Mouse (Mus musculus) splenic B cell, adult 2 months (primary cell): ENCODE measurements around the gene Gm10959.
"Not testable (repeated sequence)": the region's sequence is repeated elsewhere in the genome, so short reads cannot be mapped to it uniquely, and the experiment has no call there.

Experiments
- DNase-seq: peaks from one replicate; pipeline ENCODE4 v3.0.0-alpha.2; 2011; ENCODE audit warnings: low read depth, low spot score
- H3K27me3 ChIP-seq: 2 replicates; pipeline ENCODE4 v1.6.1; 2012; ENCODE audit warnings: mild to moderate bottlenecking, low read length, moderate library complexity, mixed read lengths; ENCODE audit not compliant: control insufficient read depth, poor library complexity, insufficient read depth, severe bottlenecking
- H3K36me3 ChIP-seq: 2 replicates; pipeline ENCODE4 v1.6.1; 2012; ENCODE audit warnings: mild to moderate bottlenecking, low read length, moderate library complexity, mixed read lengths; ENCODE audit not compliant: control insufficient read depth, poor library complexity, insufficient read depth, severe bottlenecking

The Gm10959 gene

GRCm38 (mm10) chr3:122919260-122919659 is at the start of gene Gm10959:
Gm10959 (minus strand) TSS chr3:122919360.
- DNase-seq: no peak
- Histone ChIP-seq H3K36me3 (no peaks in the 10 kb centered on the region), H3K27me3 (no peaks in the 10 kb centered on the region)

DNA sequence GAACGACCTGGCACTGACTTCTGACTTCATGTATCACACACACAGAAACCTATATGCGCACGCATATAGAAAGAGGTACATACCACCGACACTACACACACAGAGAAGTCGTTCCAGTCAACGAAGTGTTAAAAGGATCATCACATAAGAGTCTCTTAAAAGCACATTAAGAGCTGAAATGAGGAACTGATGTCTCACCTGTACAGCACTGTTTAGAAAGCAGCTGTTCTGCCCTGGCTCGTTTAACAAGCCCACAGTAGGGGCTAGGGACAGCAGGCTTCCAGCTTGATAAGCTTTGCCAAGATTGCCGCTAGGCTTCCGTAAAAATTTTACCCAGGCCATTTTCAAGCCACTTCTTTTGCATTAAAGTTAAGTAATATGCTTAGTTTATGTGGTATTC is 49.2 kb upstream of the Gm10959 start:
- Histone ChIP-seq H3K36me3 (no peaks in the 10 kb centered on the region), H3K27me3 (no peaks in the 10 kb centered on the region)
- no peak for DNase-seq

DNA sequence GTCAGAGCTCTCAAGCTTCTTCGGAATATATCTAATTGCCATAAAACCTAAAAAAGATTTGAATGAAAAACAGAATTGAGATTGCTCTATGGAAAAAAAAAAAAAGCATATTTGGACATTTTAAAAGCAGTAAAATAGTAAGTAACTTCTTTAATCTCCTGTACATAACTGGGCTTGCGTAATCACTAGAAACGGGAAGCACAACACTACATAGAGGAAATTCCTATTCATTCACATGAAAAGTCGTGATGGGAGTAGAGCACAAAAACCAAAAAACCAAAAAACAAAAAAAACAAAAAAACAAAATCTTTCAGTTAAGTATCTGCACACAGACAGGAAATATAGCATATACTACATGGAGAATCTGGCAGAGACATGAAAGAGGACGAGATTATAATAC is 45.1 kb upstream of the Gm10959 start:
- Histone ChIP-seq H3K36me3 (peaks cover 2% of the 10 kb centered on the region; the same call in 1 of the 2 replicates), H3K27me3 (no peaks in the 10 kb centered on the region)
- DNase-seq: no peak

DNA sequence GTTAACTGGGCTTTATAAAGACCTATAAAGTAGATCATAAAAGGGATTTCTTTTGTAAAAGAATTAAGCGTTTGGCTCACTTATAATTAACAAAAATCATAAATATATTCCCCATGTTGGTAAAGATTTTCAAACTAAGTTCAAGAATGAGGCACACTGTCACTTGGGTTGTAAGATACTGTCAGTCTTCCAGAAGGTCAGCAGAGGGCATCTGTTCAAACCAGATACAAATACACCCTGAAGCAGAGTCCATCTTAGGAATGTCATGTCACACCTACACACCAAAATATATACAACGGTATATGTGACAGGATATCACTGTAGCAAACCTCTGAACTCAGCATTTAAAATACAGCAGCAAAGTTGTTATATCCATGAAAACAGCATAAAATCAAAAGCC is 31.0 kb upstream of the Gm10959 start:
- H3K27me3 ChIP-seq: no peaks in the 10 kb centered on the region
- H3K36me3 ChIP-seq: peaks cover 8% of the 10 kb centered on the region
- DNase-seq: no peak

DNA sequence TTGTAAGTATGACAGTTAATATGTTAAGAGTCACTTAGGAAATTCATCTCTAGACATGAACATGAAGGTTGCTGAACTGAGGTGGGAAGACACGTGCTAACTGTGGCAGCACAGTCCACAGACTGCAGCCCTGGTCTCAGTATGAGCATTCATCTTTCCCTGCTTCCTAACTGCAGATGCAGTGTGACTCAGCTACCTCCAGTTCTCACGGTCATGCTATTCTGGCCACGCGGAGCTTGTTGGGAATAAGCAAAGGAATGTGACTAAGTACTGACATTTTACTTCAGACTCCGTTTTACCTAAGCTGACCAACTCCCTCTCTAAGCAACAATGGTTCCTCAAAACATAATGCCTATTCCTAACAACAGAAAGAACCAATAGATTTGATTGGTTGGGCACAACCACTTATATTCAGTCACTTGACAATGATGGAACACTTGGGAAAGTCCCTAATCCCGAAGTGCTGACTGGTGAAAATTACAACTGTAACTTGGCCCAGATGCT is 24.3 kb upstream of the Gm10959 start:
- Histone ChIP-seq H3K36me3 (no peaks in the 10 kb centered on the region), H3K27me3 (no peaks in the 10 kb centered on the region)
- DNase-seq: no peak

DNA sequence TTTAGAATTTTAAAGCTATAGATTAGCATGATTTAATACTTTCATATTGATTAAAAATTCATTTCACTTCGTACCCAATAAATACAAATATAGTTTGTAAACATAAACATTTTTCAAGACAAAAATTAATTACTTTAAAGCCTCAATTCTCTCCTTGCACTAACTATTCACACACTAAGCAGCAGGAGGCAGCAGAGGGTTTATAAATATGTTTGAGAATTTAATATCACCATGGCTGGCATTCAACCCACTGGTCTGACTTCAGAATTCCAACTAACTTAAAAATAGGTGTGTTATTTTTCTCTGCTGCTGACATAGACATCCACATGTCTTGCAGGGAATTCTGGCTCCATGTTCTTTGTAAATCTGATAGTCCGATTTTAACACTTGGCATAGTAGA is 20.1 kb upstream of the Gm10959 start:
- Histone ChIP-seq H3K36me3 (0 out of 2 replicates have a peak, but pooled peaks cover 2% of the 10 kb centered on the region), H3K27me3 (no peaks in the 10 kb centered on the region)
- DNase-seq: peak; percentile 53

DNA sequence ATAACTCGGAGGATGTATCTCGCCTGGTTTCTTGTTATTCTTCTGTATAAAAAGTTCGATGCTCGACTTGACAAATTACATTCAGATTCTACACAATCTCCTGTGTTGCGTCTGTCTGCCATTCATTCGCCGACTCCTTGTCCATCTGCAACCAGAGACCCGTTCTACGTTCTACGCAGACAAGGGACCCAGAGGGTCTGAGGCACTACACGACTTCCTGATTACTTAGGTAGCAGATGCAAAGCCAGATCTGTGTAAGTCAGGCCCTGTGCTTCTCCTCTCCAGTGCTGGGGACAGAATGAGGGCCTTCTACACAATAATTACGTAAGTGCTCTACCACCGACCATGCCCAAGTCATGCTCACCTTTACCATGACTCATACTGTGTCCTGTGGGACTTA is 18.0 kb upstream of the Gm10959 start:
- H3K36me3 ChIP-seq, DNase-seq, H3K27me3 ChIP-seq: not testable (repeated sequence)

- no peak for DNase-seq
- no peaks in the 10 kb centered on the region for H3K27me3 ChIP-seq
- peaks cover 5% of the 10 kb centered on the region; the same call in 1 of the 2 replicates for H3K36me3 ChIP-seq
Observed at GRCm38 (mm10) chr3:122932466-122932865, 13.3 kb upstream of the Gm10959 start.

DNA sequence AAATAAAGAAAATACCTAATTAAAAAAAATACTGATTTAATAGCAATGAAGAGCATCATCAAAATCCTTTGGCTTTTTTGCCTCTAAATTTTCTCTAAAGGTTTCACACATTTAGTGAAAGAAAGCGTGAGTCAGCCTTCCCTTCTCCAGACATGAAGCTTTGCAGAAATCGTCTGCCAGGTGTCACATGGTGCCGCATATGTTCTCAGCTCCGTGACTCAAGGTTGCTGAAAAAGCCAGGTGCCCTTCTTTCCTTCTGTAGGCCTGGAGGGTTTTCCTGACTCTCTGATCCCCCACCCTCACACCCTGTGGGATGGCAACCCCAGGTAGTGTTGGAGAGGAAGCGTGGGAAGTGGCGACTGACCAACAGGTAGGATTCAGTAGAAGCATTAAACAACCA is 10.6 kb upstream of the Gm10959 start:
- peaks cover 3% of the 10 kb centered on the region; the same call in 1 of the 2 replicates for H3K36me3 ChIP-seq
- no peak for DNase-seq
- no peaks in the 10 kb centered on the region for H3K27me3 ChIP-seq

- peak; percentile 94 for DNase-seq
- Histone ChIP-seq H3K36me3 (no peaks in the 10 kb centered on the region), H3K27me3 (no peaks in the 10 kb centered on the region)
Observed at GRCm38 (mm10) chr3:122924009-122924914, 5.1 kb upstream of the Gm10959 start, which contains the start of gene 1810037I17Rik. 1810037I17Rik (plus strand) TSS chr3:122924203.

DNA sequence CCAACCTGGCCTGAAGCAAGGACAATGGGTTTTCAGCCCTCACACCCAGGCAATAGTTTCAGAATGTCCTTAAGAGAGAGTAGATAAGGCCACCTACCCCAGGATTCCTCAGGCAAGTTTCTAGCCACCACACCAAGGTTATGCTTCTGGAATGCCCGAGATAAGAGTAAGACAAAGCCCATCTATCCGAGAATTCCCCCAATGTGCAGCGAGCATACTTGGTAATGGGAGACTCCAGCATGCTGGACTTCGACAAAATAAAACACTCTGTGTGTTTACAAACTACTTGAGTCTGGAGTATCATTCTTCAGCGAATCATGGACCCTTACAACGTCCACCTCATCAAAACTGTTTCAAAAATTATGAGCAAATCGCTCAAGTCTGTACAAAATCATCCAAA is 4.0 kb upstream of the Gm10959 start:
- no peaks in the 10 kb centered on the region for H3K27me3 ChIP-seq
- DNase-seq: no peak
- H3K36me3 ChIP-seq: no peaks in the 10 kb centered on the region

GRCm38 (mm10) chr3:122921676-122922527 is 2.7 kb upstream of the Gm10959 start:
- DNase-seq: no peak
- Histone ChIP-seq H3K27me3 (no peaks in the 10 kb centered on the region), H3K36me3 (no peaks in the 10 kb centered on the region)

DNA sequence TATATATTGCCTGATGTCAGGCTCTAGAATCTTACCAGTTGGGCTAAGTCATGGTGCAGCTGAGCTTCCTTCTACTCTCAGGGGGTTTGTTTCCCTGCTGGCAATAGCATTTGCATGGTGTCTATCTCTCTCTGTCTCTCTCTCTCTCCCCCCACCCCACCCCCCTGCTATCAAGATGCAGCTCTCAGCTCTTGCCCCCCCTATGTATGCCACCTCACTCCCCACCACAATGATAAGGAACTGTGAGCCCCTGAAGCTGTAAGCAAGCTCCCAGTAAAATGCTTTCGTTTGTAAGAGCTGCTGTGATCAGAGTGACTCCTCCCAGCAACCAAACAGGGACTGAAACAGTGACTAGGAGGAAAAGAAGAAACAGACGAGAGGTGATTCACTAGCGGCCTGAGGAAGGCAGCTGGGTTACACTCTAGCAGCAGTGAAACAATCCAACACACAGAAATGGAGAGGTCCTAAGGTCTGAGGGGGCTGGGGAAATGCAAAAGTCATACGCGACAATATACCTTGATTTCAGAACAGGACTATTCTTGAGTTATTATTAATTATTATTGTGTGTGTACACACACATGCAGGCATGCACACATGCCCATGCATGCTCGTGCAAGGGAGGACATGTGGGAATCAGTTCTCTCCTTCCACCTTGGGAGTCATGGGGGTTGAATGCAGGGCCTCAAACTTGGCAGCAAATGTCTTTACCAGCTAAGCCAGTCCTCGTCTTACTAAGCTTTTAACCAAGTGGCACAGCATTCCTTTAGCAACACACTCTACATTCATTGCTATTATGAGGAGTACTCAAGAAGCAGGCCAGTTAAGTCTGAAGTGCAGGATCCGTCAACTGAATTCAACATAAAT is 1.6 kb upstream of the Gm10959 start:
- no peaks in the 10 kb centered on the region for H3K27me3 ChIP-seq
- H3K36me3 ChIP-seq: no peaks in the 10 kb centered on the region
- no peak for DNase-seq

- H3K36me3 ChIP-seq: no peaks in the 10 kb centered on the region
- DNase-seq: no peak
- no peaks in the 10 kb centered on the region for H3K27me3 ChIP-seq
Observed at GRCm38 (mm10) chr3:122918672-122919071, 488 bp downstream of the Gm10959 start.
